Mouse (Mus musculus): Measurements from ENCODE around the gene Lamtor4. TPM values are rescaled to one million over a fixed set of nuclear protein-coding genes. Genes with fewer than 3 reads are reported as not detected.
A peak's percentile ranks its signal among the peaks of the same experiment; 100 is the strongest.

Lamtor4 gene
- polyA plus RNA-seq, 1 experiment from 2014 or later = 47.8 TPM

DNA sequence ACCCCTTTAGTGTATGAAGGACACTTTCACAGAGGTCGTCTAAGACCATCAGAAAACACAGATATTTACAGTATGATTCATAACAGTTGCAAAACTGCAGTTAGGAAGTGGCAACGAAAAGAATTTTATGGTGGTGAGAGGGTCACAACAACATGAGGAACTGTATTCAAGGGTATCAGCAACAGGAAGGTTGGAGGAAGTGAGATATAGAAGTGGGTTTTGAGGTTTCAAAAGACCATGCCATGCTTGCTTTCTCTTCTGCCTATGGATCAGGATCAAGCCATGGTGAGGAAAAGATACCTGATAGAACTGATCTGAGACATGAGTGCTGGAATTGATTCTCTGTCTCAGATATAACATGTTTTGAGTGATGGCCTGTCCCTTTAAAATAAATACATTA is 27.9 kb upstream of the Lamtor4 start:
- H3K27ac ChIP-seq (ENCODE audit: low read depth, low read length) = no peak overlapping the region
- no peak overlapping the region for H3K9ac ChIP-seq (ENCODE audit: low read length)
- H3K9me3 ChIP-seq (ENCODE audit: control insufficient read depth, low read length) = no peaks in the 10 kb centered on the region
- H3K27me3 ChIP-seq (ENCODE audit: control insufficient read depth, insufficient read depth, low read length) = no peaks in the 10 kb centered on the region
- WGBS = 69% methylated on average over 2 of the region's 2 CpGs
- ATAC-seq (ENCODE audit: low FRiP score) (no peak), DNase-seq (ENCODE audit: low spot score, missing footprints) (no peak)
- H3K4me2 ChIP-seq = no peak overlapping the region
- no peak overlapping the region for H3K4me3 ChIP-seq (ENCODE audit: low read depth, low read length)
- no peaks in the 10 kb centered on the region for H3K36me3 ChIP-seq (ENCODE audit: control insufficient read depth, insufficient read depth, low read length)
- H3K4me1 ChIP-seq (ENCODE audit: control insufficient read depth, insufficient read depth, low read length) = no peaks in the 10 kb centered on the region

DNA sequence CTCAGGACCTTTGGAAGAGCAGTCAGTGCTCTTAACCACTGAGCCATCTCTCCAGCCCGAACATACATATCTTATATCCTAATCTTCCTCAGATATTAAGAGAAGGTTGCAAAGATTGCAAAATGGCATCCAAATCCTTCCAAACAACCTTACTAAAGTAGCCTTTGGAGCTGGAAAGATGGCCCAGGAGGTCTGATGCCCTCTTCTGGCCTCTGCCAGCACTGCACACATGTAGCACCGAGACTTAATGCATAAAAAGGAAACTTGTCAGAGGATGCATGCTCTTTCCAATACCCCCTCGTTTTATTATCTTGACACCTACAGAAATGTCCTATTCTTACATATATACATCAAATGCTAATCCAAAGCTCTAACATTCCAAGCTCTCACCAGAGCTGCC is 27.3 kb upstream of the Lamtor4 start:
- no peak overlapping the region for H3K4me2 ChIP-seq

DNA sequence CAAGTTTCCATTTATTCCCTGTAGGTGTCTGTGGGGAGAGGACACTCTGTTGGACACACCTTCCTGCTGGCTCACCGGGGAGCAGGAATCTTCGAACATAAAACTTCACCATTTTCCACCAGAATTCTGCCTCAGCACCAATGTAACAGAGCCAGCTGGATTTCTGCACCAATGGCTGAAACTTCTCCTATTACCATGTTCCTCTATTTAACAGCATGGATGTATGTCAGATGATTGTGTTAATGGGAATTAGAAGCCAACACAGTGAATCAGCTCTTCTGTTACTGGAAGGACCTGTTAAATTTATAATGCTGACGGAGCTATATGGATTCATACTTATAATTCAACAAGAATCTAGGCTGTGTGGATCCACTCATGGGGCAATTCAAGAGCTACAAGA is 25.8 kb upstream of the Lamtor4 start:
- Histone ChIP-seq H3K9ac (ENCODE audit: low read length) (no peak overlapping the region), H3K4me1 (ENCODE audit: control insufficient read depth, insufficient read depth, low read length) (no peaks in the 10 kb centered on the region), H3K4me3 (ENCODE audit: low read depth, low read length) (no peak overlapping the region), H3K4me2 (no peak overlapping the region), H3K36me3 (ENCODE audit: control insufficient read depth, insufficient read depth, low read length) (no peaks in the 10 kb centered on the region), H3K9me3 (ENCODE audit: control insufficient read depth, low read length) (no peaks in the 10 kb centered on the region), H3K27ac (ENCODE audit: low read depth, low read length) (no peak overlapping the region), H3K27me3 (ENCODE audit: control insufficient read depth, insufficient read depth, low read length) (no peaks in the 10 kb centered on the region)
- no peak for DNase-seq (ENCODE audit: low spot score, missing footprints)
- 93% methylated on average over 3 of the region's 3 CpGs for WGBS
- no peak for ATAC-seq (ENCODE audit: low FRiP score)

More for the DNA sequence above, 27.3 kb upstream of the Lamtor4 start:
- DNase-seq (ENCODE audit: low spot score, missing footprints) (no peak), ATAC-seq (ENCODE audit: low FRiP score) (no peak)
- H3K9me3 ChIP-seq (ENCODE audit: control insufficient read depth, low read length) = no peaks in the 10 kb centered on the region
- no peaks in the 10 kb centered on the region for H3K27me3 ChIP-seq (ENCODE audit: control insufficient read depth, insufficient read depth, low read length)
- H3K9ac ChIP-seq (ENCODE audit: low read length) = no peak overlapping the region
- no peak overlapping the region for H3K4me3 ChIP-seq (ENCODE audit: low read depth, low read length)
- H3K4me1 ChIP-seq (ENCODE audit: control insufficient read depth, insufficient read depth, low read length) = no peaks in the 10 kb centered on the region
- 49% methylated on average over 3 of the region's 3 CpGs for WGBS
- H3K27ac ChIP-seq (ENCODE audit: low read depth, low read length) = no peak overlapping the region
- H3K36me3 ChIP-seq (ENCODE audit: control insufficient read depth, insufficient read depth, low read length) = no peaks in the 10 kb centered on the region

DNA sequence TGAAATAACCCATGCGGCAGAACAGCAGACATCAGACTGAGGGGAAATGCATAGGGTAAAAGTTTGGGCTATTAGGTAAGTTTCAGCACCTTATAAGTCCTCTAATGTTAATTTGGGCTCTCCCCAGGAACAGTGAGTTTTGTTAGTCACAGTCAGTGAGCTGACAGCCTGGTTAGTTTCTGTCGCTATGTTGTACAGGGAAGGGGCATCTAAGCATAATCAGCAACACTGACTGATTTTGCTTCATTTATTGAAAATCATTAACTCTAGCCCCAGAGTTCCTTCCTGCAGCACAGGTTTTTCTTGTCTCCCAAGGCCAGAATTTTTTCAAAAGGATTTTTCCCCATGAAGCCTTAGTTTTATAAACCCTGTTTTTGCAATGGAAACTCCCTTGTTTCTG is 21.5 kb upstream of the Lamtor4 start:
- no peak for DNase-seq (ENCODE audit: low spot score, missing footprints)
- H3K36me3 ChIP-seq (ENCODE audit: control insufficient read depth, insufficient read depth, low read length) = no peaks in the 10 kb centered on the region
- H3K4me3 ChIP-seq (ENCODE audit: low read depth, low read length) = no peak overlapping the region
- H3K27ac ChIP-seq (ENCODE audit: low read depth, low read length) = no peak overlapping the region
- H3K4me1 ChIP-seq (ENCODE audit: control insufficient read depth, insufficient read depth, low read length) = no peaks in the 10 kb centered on the region
- no peak overlapping the region for H3K9ac ChIP-seq (ENCODE audit: low read length)
- H3K27me3 ChIP-seq (ENCODE audit: control insufficient read depth, insufficient read depth, low read length) = no peaks in the 10 kb centered on the region
- no peaks in the 10 kb centered on the region for H3K9me3 ChIP-seq (ENCODE audit: control insufficient read depth, low read length)
- WGBS = 81% methylated on average over 2 of the region's 2 CpGs
- no peak for ATAC-seq (ENCODE audit: low FRiP score)
- no peak overlapping the region for H3K4me2 ChIP-seq

DNA sequence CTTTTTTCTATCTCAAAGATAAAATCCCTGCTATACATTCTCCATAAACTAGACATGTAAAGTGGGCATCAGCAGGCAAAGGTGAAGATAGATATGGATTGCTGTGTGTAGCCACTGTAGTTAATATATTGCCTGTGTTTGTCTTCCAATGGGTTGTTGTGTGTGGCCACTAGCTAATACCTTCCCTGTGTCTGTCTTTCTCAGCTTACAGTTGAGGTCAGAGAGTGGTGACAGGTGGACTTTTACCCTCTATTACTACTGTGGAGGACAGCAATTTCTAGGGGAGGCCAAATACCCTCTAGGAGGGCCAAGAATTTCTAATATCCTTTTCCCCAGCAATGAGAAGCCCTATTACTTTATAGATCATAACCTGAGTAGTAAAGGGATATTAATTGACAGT is 21.1 kb upstream of the Lamtor4 start:
- Histone ChIP-seq H3K36me3 (ENCODE audit: control insufficient read depth, insufficient read depth, low read length) (no peaks in the 10 kb centered on the region), H3K27ac (ENCODE audit: low read depth, low read length) (no peak overlapping the region), H3K9me3 (ENCODE audit: control insufficient read depth, low read length) (no peaks in the 10 kb centered on the region), H3K4me3 (ENCODE audit: low read depth, low read length) (no peak overlapping the region), H3K4me2 (no peak overlapping the region), H3K9ac (ENCODE audit: low read length) (no peak overlapping the region), H3K4me1 (ENCODE audit: control insufficient read depth, insufficient read depth, low read length) (no peaks in the 10 kb centered on the region), H3K27me3 (ENCODE audit: control insufficient read depth, insufficient read depth, low read length) (no peaks in the 10 kb centered on the region)
- DNase-seq (ENCODE audit: low spot score, missing footprints) (no peak), ATAC-seq (ENCODE audit: low FRiP score) (no peak)

DNA sequence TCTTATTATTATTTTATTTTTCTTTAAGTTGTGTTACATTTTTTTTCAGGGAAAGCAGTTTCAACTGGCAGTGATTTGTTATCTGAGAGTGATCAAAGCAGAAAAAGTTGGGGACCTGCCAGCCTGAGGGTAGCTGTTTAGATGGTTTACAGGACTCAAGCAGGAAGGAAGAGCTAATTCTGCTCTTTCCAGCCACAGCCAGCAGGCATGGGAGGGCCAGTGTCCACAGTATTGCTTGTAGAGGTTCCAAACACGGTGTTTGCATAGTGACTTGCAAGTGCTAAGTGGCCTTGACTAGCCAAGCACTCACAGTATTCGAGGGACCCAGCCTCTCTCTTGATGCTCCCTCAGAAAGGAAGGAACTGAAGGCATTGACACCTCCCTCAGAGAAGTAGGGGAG is 13.8 kb upstream of the Lamtor4 start:
- Histone ChIP-seq H3K27me3 (ENCODE audit: control insufficient read depth, insufficient read depth, low read length) (no peaks in the 10 kb centered on the region), H3K4me1 (ENCODE audit: control insufficient read depth, insufficient read depth, low read length) (no peaks in the 10 kb centered on the region), H3K36me3 (ENCODE audit: control insufficient read depth, insufficient read depth, low read length) (no peaks in the 10 kb centered on the region), H3K9ac (ENCODE audit: low read length) (no peak overlapping the region), H3K4me3 (ENCODE audit: low read depth, low read length) (no peak overlapping the region), H3K27ac (ENCODE audit: low read depth, low read length) (no peak overlapping the region), H3K9me3 (ENCODE audit: control insufficient read depth, low read length) (no peaks in the 10 kb centered on the region), H3K4me2 (no peak overlapping the region)
- 36% methylated on average over 2 of the region's 2 CpGs for WGBS
- DNase-seq (ENCODE audit: low spot score, missing footprints) (no peak), ATAC-seq (ENCODE audit: low FRiP score) (no peak)

DNA sequence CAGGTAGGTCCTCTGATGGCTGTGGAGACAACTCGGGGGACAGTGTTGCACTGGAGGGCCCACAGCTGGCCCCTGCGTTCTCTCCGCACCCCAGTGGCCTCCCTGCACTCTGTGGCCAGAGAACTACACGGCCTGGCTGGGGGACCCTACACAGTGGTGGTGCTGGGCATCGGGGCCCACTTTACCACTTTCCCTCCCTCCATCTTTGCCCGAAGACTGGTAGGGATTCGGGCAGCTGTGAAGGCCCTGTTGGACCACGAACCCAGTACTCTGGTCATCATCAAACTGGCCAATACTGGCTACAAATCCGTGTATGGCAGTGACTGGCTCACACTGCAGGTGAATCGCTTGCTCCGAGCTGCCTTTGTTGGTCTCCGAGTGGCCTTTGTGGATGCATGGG is 4.1 kb upstream of the Lamtor4 start:
- Histone ChIP-seq H3K36me3 (ENCODE audit: control insufficient read depth, insufficient read depth, low read length) (no peaks in the 10 kb centered on the region), H3K4me2 (no peak overlapping the region), H3K27me3 (ENCODE audit: control insufficient read depth, insufficient read depth, low read length) (no peaks in the 10 kb centered on the region), H3K4me3 (ENCODE audit: low read depth, low read length) (no peak overlapping the region), H3K4me1 (ENCODE audit: control insufficient read depth, insufficient read depth, low read length) (peaks cover 5% of the 10 kb centered on the region), H3K9me3 (ENCODE audit: control insufficient read depth, low read length) (no peaks in the 10 kb centered on the region), H3K27ac (ENCODE audit: low read depth, low read length) (no peak overlapping the region), H3K9ac (ENCODE audit: low read length) (no peak overlapping the region)
- no peak for ATAC-seq (ENCODE audit: low FRiP score)
- whole genome bisulfite sequencing = 83% methylated on average over 12 of the region's 12 CpGs
- no peak for DNase-seq (ENCODE audit: low spot score, missing footprints)

DNA sequence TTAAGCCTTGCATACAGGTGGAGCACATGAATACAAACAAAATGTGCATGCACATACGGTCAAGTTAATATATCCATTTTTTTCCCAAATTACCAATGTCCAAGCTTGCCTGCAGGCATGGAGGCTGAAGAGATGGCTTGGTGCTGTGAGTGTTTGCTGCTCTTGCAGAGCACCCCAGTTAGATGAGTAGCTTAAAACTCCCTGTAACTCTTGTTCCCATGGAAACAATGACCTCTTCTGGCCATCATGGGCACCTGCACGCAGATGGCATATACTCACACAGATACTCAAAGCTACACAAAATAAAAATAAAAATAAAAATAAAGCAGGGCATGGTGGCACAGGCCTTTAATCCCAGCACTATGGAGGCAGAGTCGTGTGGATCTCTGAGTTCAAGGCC is 2.2 kb upstream of the Lamtor4 start:
- Histone ChIP-seq H3K36me3 (ENCODE audit: control insufficient read depth, insufficient read depth, low read length) (no peaks in the 10 kb centered on the region), H3K27me3 (ENCODE audit: control insufficient read depth, insufficient read depth, low read length) (no peaks in the 10 kb centered on the region), H3K4me1 (ENCODE audit: control insufficient read depth, insufficient read depth, low read length) (peaks cover 9% of the 10 kb centered on the region), H3K4me2 (no peak overlapping the region), H3K27ac (ENCODE audit: low read depth, low read length) (no peak overlapping the region), H3K4me3 (ENCODE audit: low read depth, low read length) (no peak overlapping the region), H3K9me3 (ENCODE audit: control insufficient read depth, low read length) (no peaks in the 10 kb centered on the region), H3K9ac (ENCODE audit: low read length) (no peak overlapping the region)
- DNase-seq (ENCODE audit: low spot score, missing footprints) = no peak
- no peak for ATAC-seq (ENCODE audit: low FRiP score)
- 87% methylated on average over 3 of the region's 3 CpGs for WGBS

DNA sequence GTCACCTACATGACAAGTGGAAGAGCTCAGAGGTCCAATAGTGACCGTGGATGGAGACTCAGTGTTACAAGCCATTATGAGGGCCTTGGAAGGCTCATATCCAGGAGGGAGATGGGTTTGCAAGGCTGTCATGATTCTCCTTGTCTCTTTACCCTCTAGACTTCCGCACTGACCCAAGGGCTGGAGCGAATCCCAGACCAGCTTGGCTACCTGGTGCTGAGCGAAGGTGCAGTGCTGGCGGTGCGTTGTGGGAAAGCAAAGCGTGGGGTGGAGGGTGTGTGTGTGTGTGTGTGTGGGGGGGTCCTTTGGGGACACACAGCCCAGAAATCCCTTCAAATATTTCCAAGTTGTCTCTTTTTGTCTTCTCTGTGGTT is 799 bp downstream of the Lamtor4 start:
- WGBS = 26% methylated on average over 7 of the region's 7 CpGs
- Histone ChIP-seq H3K4me3 (ENCODE audit: low read depth, low read length) (peak overlapping the region; percentile 70), H3K36me3 (ENCODE audit: control insufficient read depth, insufficient read depth, low read length) (peaks cover 17% of the 10 kb centered on the region), H3K9me3 (ENCODE audit: control insufficient read depth, low read length) (no peaks in the 10 kb centered on the region), H3K4me2 (peak overlapping the region; percentile 67), H3K4me1 (ENCODE audit: control insufficient read depth, insufficient read depth, low read length) (peaks cover 9% of the 10 kb centered on the region), H3K27ac (ENCODE audit: low read depth, low read length) (peak overlapping the region; percentile 30; the same call in 1 of the 2 replicates), H3K27me3 (ENCODE audit: control insufficient read depth, insufficient read depth, low read length) (no peaks in the 10 kb centered on the region), H3K9ac (ENCODE audit: low read length) (peak overlapping the region; percentile 73)
- DNase-seq (ENCODE audit: low spot score, missing footprints) (peak; percentile 89), ATAC-seq (ENCODE audit: low FRiP score) (peak; percentile 12; the same call in 1 of the 2 replicates)

Data from midbrain, embryonic 11.5 days (tissue).